Mouse (Mus musculus) ES-E14 (cell line): Measurements from ENCODE around the gene Tpr.

Experiments used
- CHD2 ChIP-seq: IDR thresholded peaks from 2 replicates; pipeline ENCODE4 v1.6.1; 2014; ENCODE audit warnings: mild to moderate bottlenecking, low read depth, low read length, inconsistent platforms
- HCFC1 ChIP-seq: IDR thresholded peaks from 2 replicates; pipeline ENCODE4 v1.6.1; 2012; ENCODE audit warnings: low read length, inconsistent platforms, borderline replicate concordance; ENCODE audit not compliant: insufficient read depth
- MAFK ChIP-seq: IDR thresholded peaks from 2 replicates; pipeline ENCODE4 v1.6.1; 2014; ENCODE audit warnings: mild to moderate bottlenecking, low read depth, low read length, inconsistent platforms; ENCODE audit not compliant: insufficient read depth
- ZNF384 ChIP-seq: IDR thresholded peaks from 2 replicates; pipeline ENCODE4 v1.6.1; 2012; ENCODE audit warnings: low read depth, low read length, inconsistent platforms

GRCm38 (mm10) chr1:150498177-150498576 is 105.5 kb downstream of the Tpr start:
- TF ChIP-seq HCFC1 (no peak), CHD2 (no peak), ZNF384 (no peak), MAFK (no peak)
